16 mouse cellular contexts compared by ENCODE assay signal in genomic region chr4:18696246-18696645, GRCm38 (mm10).
"Had no signal": no experiment of that assay in that cellular context is flagged by ENCODE, and none has a peak within 500 bp of the region (broad histone marks: within the 10 kb centered on the region; RNA-seq: fewer than 3 reads in every experiment).

No protein-coding gene starts in this region.

- H3K4me3 ChIP-seq: neural tube, embryonic 13.5 days; neural tube, embryonic 15.5 days; stomach, embryonic 15.5 days had no signal

- H3K9me3 ChIP-seq: neural tube, embryonic 13.5 days; neural tube, embryonic 15.5 days; stomach, embryonic 15.5 days had no signal

- H3K4me1 ChIP-seq: neural tube, embryonic 13.5 days; neural tube, embryonic 15.5 days; stomach, embryonic 15.5 days had no signal

- H3K27ac ChIP-seq: neural tube, embryonic 13.5 days; neural tube, embryonic 15.5 days; stomach, embryonic 15.5 days; stomach, postnatal 0 days had no signal

- H3K36me3 ChIP-seq: neural tube, embryonic 13.5 days; neural tube, embryonic 15.5 days; stomach, embryonic 15.5 days had no signal

- H3K9ac ChIP-seq: neural tube, embryonic 13.5 days; neural tube, embryonic 15.5 days; stomach, embryonic 15.5 days had no signal

- DNase-seq: retina, postnatal 1 day; right cerebral cortex, adult 18-20 months; right cerebral cortex, postnatal 14 days; right cerebral cortex, postnatal 25 days; right cerebral cortex, postnatal 4 days; spleen, adult 18-20 months; thymus, adult 18-20 months; thymus, adult 2 months; thymus, postnatal 14 days; thymus, postnatal 25 days; thymus, postnatal 36 days; thymus, postnatal 4 days had no signal

- H3K4me2 ChIP-seq: neural tube, embryonic 13.5 days; neural tube, embryonic 15.5 days; stomach, embryonic 15.5 days had no signal

- H3K27me3 ChIP-seq: neural tube, embryonic 13.5 days; neural tube, embryonic 15.5 days; stomach, embryonic 15.5 days had no signal
